Mouse (Mus musculus) ES-E14 (cell line): ENCODE results near the gene Crcp.

Source experiments
- CHD2 ChIP-seq: IDR thresholded peaks from 2 replicates; pipeline ENCODE4 v1.6.1; 2014; ENCODE audit warnings: mild to moderate bottlenecking, low read depth, low read length, inconsistent platforms
- HCFC1 ChIP-seq: IDR thresholded peaks from 2 replicates; pipeline ENCODE4 v1.6.1; 2012; ENCODE audit warnings: low read length, inconsistent platforms, borderline replicate concordance; ENCODE audit not compliant: insufficient read depth
- MAFK ChIP-seq: IDR thresholded peaks from 2 replicates; pipeline ENCODE4 v1.6.1; 2014; ENCODE audit warnings: mild to moderate bottlenecking, low read depth, low read length, inconsistent platforms; ENCODE audit not compliant: insufficient read depth
- ZC3H11A ChIP-seq: IDR thresholded peaks from 2 replicates; pipeline ENCODE4 v1.6.1; 2012; ENCODE audit warnings: low read depth, mild to moderate bottlenecking, inconsistent platforms, low read length, borderline replicate concordance
- ZNF384 ChIP-seq: IDR thresholded peaks from 2 replicates; pipeline ENCODE4 v1.6.1; 2012; ENCODE audit warnings: low read depth, low read length, inconsistent platforms

- TF ChIP-seq HCFC1 = no peak
- TF ChIP-seq CHD2 = no peak
- TF ChIP-seq ZNF384 = no peak
- no peak for TF ChIP-seq MAFK
- no peak for TF ChIP-seq ZC3H11A
Measured at GRCm38 (mm10) chr5:130059413-130060328, 30.6 kb downstream of the Crcp start.
